Mouse (Mus musculus) effector memory CD4-positive, alpha-beta T cell, adult 7 months (primary cell): Measurements from ENCODE around the gene 1700037C18Rik. TPM values are rescaled to one million over a fixed set of nuclear protein-coding genes. Genes with fewer than 3 reads are reported as not detected.

Source experiments
- polyA plus RNA-seq: library from polyadenylated mRNA; unstranded; fragments of 100-300 nt; shearing (Covaris generic); gene quantifications from one replicate; pipeline ENCODE4 v1.2.1, GENCODE M21; 2017

The 1700037C18Rik gene
- 8.0 TPM for polyA plus RNA-seq

DNA sequence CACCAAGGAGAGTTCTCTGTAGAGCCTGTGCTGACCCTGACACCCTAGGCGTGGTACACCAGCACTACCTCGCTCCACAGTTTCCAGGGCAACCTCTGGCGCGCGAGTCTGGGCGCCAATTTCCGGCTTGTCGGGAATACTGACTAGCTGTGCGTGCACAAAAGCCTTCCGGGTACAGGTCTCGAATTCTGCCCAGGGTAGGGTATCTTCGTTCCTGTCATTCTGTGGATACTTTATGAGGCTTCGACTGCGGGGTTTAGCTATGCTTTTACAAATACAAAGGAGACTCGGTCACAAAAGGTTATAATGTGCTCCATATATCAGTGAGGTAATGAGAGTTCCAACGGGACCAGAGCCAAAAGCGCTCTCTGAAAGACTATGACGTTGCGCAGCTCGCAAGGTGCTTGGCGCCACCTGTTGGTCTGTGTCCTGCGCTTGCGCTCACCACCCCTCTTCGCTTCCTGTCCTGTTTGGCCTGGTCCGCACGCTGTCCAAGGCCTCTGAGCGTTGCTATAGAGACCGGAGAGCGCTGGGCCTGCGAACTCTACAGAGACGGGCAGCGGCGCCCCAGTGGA is at the start of gene 1700037C18Rik, which contains the start of gene Cluap1:
Gene 1700037C18Rik, minus strand, starts transcription at position 153 of the 575 bp plus-strand sequence.
Gene Cluap1, plus strand, starts transcription at position 265 of the 575 bp plus-strand sequence.

DNA sequence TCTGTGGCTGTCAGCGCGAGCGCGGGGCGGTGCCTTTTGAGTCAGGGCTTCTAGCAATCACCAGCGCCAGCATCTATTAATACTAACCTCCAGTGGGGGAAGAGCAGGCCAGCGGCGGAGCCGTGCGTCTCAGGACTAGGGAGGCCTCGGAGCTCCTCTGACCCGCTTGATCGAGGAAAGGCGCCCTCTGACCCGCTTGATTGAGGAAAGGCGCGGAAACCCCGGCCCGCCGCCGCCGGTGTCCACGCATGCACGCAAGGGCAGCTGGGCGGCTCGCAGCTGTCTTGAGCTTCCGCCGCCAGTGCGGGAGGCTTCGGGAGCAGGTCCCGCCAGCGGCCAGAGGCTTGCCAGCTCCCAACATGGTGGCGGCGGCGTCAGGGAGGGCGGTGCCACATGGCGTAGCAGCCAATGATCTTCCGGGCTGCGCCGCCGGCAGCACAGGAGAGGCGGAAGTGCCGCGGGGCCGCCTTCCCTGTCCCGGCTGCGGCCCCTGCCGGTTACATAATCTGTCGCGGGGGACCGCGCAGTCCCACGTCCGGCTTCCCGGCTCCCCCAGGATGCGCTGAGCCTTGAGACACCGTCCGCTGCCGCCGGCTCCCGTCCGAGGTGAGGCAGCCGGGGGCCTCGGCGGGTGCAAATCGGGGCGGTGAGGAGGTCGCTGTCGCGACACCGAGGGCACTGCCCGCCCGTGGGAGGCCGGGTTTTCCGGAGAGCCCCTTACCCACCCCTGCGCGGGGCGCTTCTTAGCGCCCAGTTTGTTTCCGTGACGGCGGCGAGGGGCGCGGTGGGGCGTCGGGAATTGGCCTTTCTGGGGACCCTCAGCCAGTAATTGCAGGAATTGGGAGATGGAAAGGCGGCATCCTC is 24.1 kb downstream of the 1700037C18Rik start, which contains the start of the genes Zfp597 and Gm20695:
Gene Zfp597, minus strand, starts transcription at position 361 of the 864 bp plus-strand sequence.
Gene Gm20695, plus strand, starts transcription at position 448 of the 864 bp plus-strand sequence.

GRCm38 (mm10) chr16:3872216-3873047 is 36.1 kb downstream of the 1700037C18Rik start, which contains the start of gene Naa60:
Naa60 (plus strand) TSS chr16:3872375.

GRCm38 (mm10) chr16:3846711-3847518 is 61.6 kb downstream of the 1700037C18Rik start, which contains the start of gene Zfp174:
Zfp174 (plus strand) TSS chr16:3847268.

Other genes starting within 250 kb of the 1700037C18Rik start
- gene Mefv, start 190.6 kb downstream of the 1700037C18Rik start, polyA plus RNA-seq: not detected
- gene Zfp263, start 164.6 kb downstream of the 1700037C18Rik start, polyA plus RNA-seq: 55.4 TPM
- 0.26 TPM for gene Olfr15, start 77.8 kb downstream of the 1700037C18Rik start, polyA plus RNA-seq
- gene Zfp174, start 61.4 kb downstream of the 1700037C18Rik start, polyA plus RNA-seq: not detected
- gene Naa60, start 36.3 kb downstream of the 1700037C18Rik start, polyA plus RNA-seq: 78.3 TPM
- 8.5 TPM for gene Zfp597, start 24.1 kb downstream of the 1700037C18Rik start, polyA plus RNA-seq
- not detected for gene Gm20695, start 24.0 kb downstream of the 1700037C18Rik start, polyA plus RNA-seq
- gene Cluap1, start 112 bp upstream of the 1700037C18Rik start, polyA plus RNA-seq: 11.9 TPM
- 35.6 TPM for gene Nlrc3, start 67.9 kb upstream of the 1700037C18Rik start, polyA plus RNA-seq
- 21.7 TPM for gene Slx4, start 95.1 kb upstream of the 1700037C18Rik start, polyA plus RNA-seq
- 5.1 TPM for gene Dnase1, start 128.3 kb upstream of the 1700037C18Rik start, polyA plus RNA-seq
- 60.4 TPM for gene Trap1, start 169.1 kb upstream of the 1700037C18Rik start, polyA plus RNA-seq